Mouse (Mus musculus) embryonic facial prominence, embryonic 10.5 days (tissue): Measurements from ENCODE around the gene Notch4. TPM values are rescaled to one million over a fixed set of nuclear protein-coding genes. Genes with fewer than 3 reads are reported as not detected.

Experiments used
- DNase-seq: peaks from one replicate; pipeline ENCODE4 v3.0.0-alpha.2; 2017; ENCODE audit warnings: low spot score
- H3K27ac ChIP-seq: fragments of 300-500 bp; sonication (generic); replicated peaks from 2 replicates; pipeline ENCODE4 v1.5.1; 2016; ENCODE audit warnings: mild to moderate bottlenecking
- H3K27me3 ChIP-seq: fragments of 300-500 bp; sonication (generic); replicated peaks from 2 replicates; pipeline ENCODE4 v1.6.1; 2016; ENCODE audit warnings: low read depth, mild to moderate bottlenecking; ENCODE audit not compliant: poor library complexity, severe bottlenecking
- H3K36me3 ChIP-seq: fragments of 300-500 bp; sonication (generic); replicated peaks from 2 replicates; pipeline ENCODE4 v1.6.1; 2016; ENCODE audit warnings: mild to moderate bottlenecking, moderate library complexity
- H3K4me1 ChIP-seq: fragments of 300-500 bp; sonication (generic); 2 replicates; pipeline ENCODE4 v1.6.1; 2016
- H3K4me3 ChIP-seq: fragments of 300-500 bp; sonication (generic); 2 replicates; pipeline ENCODE4 v1.5.1; 2016; ENCODE audit warnings: mild to moderate bottlenecking, moderate library complexity
- H3K9me3 ChIP-seq: fragments of 300-500 bp; sonication (generic); 2 replicates; pipeline ENCODE4 v1.6.1; 2016; ENCODE audit warnings: mild to moderate bottlenecking
- WGBS: fragments of 180-500 bp; shearing (Covaris S2); methylation state at CpG from one replicate; pipeline ENCODE4 v1.1.7; 2016; 5-methylcytosine and 5-hydroxymethylcytosine counted together
- polyA plus RNA-seq: library from polyadenylated mRNA; unstranded; fragments of >200 nt; fragmentation: Nextera tagmentation; extraction: Ambion mirVana; gene quantifications from 2 replicates; pipeline ENCODE4 v1.2.1, GENCODE M21; 2016

The Notch4 gene
- polyA plus RNA-seq, 1 experiment from 2014 or later: 6.6 TPM

- Histone ChIP-seq H3K27ac (no peak overlapping the region), H3K27me3 (0 out of 2 replicates have a peak, but pooled peaks cover 3% of the 10 kb centered on the region), H3K4me1 (peaks cover 7% of the 10 kb centered on the region), H3K4me3 (no peak overlapping the region), H3K36me3 (no peaks in the 10 kb centered on the region), H3K9me3 (no peaks in the 10 kb centered on the region)
- DNase-seq: no peak
- 80% methylated on average over 11 of the region's 11 CpGs for WGBS
These were observed 6.7 kb upstream of the Notch4 start for GRCm38 (mm10) chr17:34557411-34557810.

GRCm38 (mm10) chr17:34559116-34559515 lies 5.0 kb upstream of the Notch4 start:
- Histone ChIP-seq H3K36me3 (no peaks in the 10 kb centered on the region), H3K27ac (no peak overlapping the region), H3K4me1 (peaks cover 10% of the 10 kb centered on the region), H3K4me3 (no peak overlapping the region), H3K27me3 (0 out of 2 replicates have a peak, but pooled peaks cover 3% of the 10 kb centered on the region), H3K9me3 (no peaks in the 10 kb centered on the region)
- no peak for DNase-seq
- 86% methylated on average over 7 of the region's 7 CpGs for WGBS

GRCm38 (mm10) chr17:34559895-34560294 lies 4.2 kb upstream of the Notch4 start:
- no peak for DNase-seq
- H3K4me3 ChIP-seq: no peak overlapping the region
- H3K36me3 ChIP-seq: no peaks in the 10 kb centered on the region
- H3K4me1 ChIP-seq: peaks cover 18% of the 10 kb centered on the region
- H3K27me3 ChIP-seq: 0 out of 2 replicates have a peak, but pooled peaks cover 5% of the 10 kb centered on the region
- no peaks in the 10 kb centered on the region for H3K9me3 ChIP-seq
- 25% methylated on average over 15 of the region's 15 CpGs for WGBS
- no peak overlapping the region for H3K27ac ChIP-seq

DNA sequence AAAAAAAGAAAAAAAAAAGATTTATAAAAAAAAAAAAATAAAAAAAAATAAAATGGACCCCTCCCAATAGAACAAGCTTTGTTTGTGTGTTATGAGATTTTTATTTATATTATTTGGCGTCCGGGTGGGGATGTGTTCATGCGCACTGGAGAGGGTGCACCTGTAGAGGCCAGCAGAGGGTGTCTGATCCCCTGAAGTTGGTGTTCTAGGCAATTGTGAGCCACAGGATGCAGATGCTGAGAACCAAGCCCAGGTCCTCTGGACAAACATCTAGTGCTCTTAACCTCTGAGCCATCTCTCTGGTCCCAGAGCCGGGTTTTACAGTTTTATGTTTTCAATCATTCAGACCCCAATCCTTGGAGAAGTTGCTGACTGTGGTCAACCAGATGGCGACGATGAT lies 3.6 kb upstream of the Notch4 start:
- Histone ChIP-seq H3K9me3 (no peaks in the 10 kb centered on the region), H3K27me3 (peaks cover 10% of the 10 kb centered on the region; the same call in 1 of the 2 replicates), H3K36me3 (no peaks in the 10 kb centered on the region), H3K4me3 (no peak overlapping the region), H3K27ac (no peak overlapping the region), H3K4me1 (peaks cover 23% of the 10 kb centered on the region)
- 90% methylated on average over 6 of the region's 6 CpGs for WGBS
- no peak for DNase-seq

DNA sequence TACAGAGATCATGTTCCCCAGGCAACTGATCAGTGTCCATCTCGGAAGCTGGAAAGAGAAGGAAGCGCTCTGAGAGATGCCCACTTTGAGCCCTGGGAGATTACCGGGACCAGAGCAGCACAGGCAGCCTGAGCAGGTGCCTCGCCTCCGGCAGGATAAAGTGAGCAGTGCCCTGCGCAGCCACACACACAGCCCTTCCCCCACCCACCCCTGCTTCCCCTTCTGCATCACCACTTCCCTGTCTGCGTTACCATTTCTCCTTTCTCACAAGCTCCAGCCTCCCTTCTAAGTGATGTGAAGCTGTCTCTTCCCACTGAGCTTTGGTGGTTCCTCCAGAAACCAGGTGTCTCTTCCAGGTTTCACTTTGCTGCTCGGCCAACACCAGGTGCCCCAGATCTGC lies 2.9 kb upstream of the Notch4 start:
- no peak for DNase-seq
- Histone ChIP-seq H3K27ac (no peak overlapping the region; the same call in 1 of the 2 replicates), H3K4me3 (0 out of 2 replicates have a peak overlapping the region, but pooled peaks have one; percentile 13), H3K4me1 (peaks cover 25% of the 10 kb centered on the region), H3K36me3 (no peaks in the 10 kb centered on the region), H3K9me3 (no peaks in the 10 kb centered on the region), H3K27me3 (peaks cover 15% of the 10 kb centered on the region; the same call in 1 of the 2 replicates)
- WGBS: 39% methylated on average over 8 of the region's 8 CpGs

GRCm38 (mm10) chr17:34562595-34562994 lies 1.5 kb upstream of the Notch4 start:
- no peak for DNase-seq
- Histone ChIP-seq H3K27me3 (peaks cover 20% of the 10 kb centered on the region; the same call in 1 of the 2 replicates), H3K4me1 (peaks cover 29% of the 10 kb centered on the region), H3K27ac (no peak overlapping the region), H3K36me3 (no peaks in the 10 kb centered on the region), H3K9me3 (no peaks in the 10 kb centered on the region), H3K4me3 (no peak overlapping the region)
- WGBS: 55% methylated on average over 3 of the region's 3 CpGs

DNA sequence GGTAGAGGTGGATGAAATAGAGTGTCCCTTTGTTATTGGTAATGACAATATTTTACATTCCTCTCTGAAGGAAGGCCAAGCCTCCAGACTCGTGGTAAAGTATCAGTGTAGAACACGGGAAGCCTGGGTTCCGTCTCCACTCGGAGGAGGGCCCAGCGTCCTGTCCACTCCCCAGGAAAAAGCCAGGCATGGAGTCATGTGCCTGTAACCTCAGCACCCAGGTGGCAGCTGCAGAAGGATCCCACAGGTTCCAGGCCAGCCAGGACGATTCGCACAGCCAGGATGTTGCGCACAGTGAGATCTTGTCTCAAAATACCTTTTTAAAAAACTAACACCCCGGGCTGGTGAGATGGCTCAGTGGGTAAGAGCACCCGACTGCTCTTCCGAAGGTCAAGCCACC lies 714 bp upstream of the Notch4 start:
- no peak overlapping the region for H3K27ac ChIP-seq
- H3K4me1 ChIP-seq: peaks cover 29% of the 10 kb centered on the region
- H3K9me3 ChIP-seq: no peaks in the 10 kb centered on the region
- no peaks in the 10 kb centered on the region for H3K36me3 ChIP-seq
- no peak overlapping the region for H3K4me3 ChIP-seq
- H3K27me3 ChIP-seq: peaks cover 23% of the 10 kb centered on the region
- no peak for DNase-seq
- WGBS: 76% methylated on average over 11 of the region's 11 CpGs

DNA sequence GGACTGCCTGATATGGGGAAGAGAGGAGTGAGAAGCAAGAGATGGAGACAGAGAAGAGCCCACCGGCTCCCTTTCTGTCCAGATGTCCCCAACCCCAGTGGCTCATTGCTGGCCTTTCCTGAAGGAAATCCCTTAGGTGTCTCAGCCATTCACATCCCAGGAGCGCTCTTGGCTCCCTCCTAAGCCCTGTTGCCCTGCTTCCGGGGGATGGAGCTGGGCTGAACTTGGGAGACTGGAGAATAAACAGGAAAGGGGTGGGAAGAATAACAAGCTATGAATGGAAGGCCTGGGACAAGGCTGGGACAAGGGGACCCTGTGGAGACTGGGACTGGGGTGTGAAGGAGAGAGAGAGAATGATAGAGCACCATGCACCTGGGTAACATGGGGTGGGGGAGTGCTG lies 728 bp downstream of the Notch4 start:
- peak overlapping the region; percentile 66; the same call in 1 of the 2 replicates for H3K27ac ChIP-seq
- WGBS: 38% methylated on average over 3 of the region's 3 CpGs
- H3K27me3 ChIP-seq: peaks cover 27% of the 10 kb centered on the region
- peaks cover 29% of the 10 kb centered on the region for H3K4me1 ChIP-seq
- peak overlapping the region; percentile 25 for H3K4me3 ChIP-seq
- H3K36me3 ChIP-seq: no peaks in the 10 kb centered on the region
- H3K9me3 ChIP-seq: no peaks in the 10 kb centered on the region
- DNase-seq: no peak

- DNase-seq: no peak
- WGBS: 66% methylated on average over 9 of the region's 9 CpGs
- Histone ChIP-seq H3K27ac (no peak overlapping the region), H3K4me1 (peaks cover 29% of the 10 kb centered on the region), H3K36me3 (no peaks in the 10 kb centered on the region), H3K27me3 (peaks cover 32% of the 10 kb centered on the region), H3K4me3 (no peak overlapping the region), H3K9me3 (0 out of 2 replicates have a peak, but pooled peaks cover 4% of the 10 kb centered on the region)
These were observed 3.2 kb downstream of the Notch4 start for GRCm38 (mm10) chr17:34567311-34567710.

GRCm38 (mm10) chr17:34568421-34568820 lies 4.4 kb downstream of the Notch4 start:
- H3K36me3 ChIP-seq: no peaks in the 10 kb centered on the region
- no peak overlapping the region for H3K4me3 ChIP-seq
- H3K4me1 ChIP-seq: peaks cover 33% of the 10 kb centered on the region
- no peak overlapping the region for H3K27ac ChIP-seq
- peaks cover 32% of the 10 kb centered on the region for H3K27me3 ChIP-seq
- WGBS: 79% methylated on average over 13 of the region's 13 CpGs
- no peak for DNase-seq
- H3K9me3 ChIP-seq: 0 out of 2 replicates have a peak, but pooled peaks cover 4% of the 10 kb centered on the region

- Histone ChIP-seq H3K4me1 (peaks cover 22% of the 10 kb centered on the region), H3K9me3 (0 out of 2 replicates have a peak, but pooled peaks cover 4% of the 10 kb centered on the region), H3K4me3 (no peak overlapping the region), H3K27me3 (peaks cover 30% of the 10 kb centered on the region), H3K27ac (no peak overlapping the region), H3K36me3 (no peaks in the 10 kb centered on the region)
- no peak for DNase-seq
- WGBS: 68% methylated on average over 4 of the region's 4 CpGs
These were observed 5.9 kb downstream of the Notch4 start for GRCm38 (mm10) chr17:34569919-34570318.

GRCm38 (mm10) chr17:34571875-34572274 lies 7.8 kb downstream of the Notch4 start:
- Histone ChIP-seq H3K27ac (no peak overlapping the region), H3K9me3 (0 out of 2 replicates have a peak, but pooled peaks cover 4% of the 10 kb centered on the region), H3K4me3 (no peak overlapping the region), H3K4me1 (peaks cover 22% of the 10 kb centered on the region), H3K36me3 (no peaks in the 10 kb centered on the region), H3K27me3 (peaks cover 20% of the 10 kb centered on the region)
- 16% methylated on average over 5 of the region's 5 CpGs for WGBS
- no peak for DNase-seq

DNA sequence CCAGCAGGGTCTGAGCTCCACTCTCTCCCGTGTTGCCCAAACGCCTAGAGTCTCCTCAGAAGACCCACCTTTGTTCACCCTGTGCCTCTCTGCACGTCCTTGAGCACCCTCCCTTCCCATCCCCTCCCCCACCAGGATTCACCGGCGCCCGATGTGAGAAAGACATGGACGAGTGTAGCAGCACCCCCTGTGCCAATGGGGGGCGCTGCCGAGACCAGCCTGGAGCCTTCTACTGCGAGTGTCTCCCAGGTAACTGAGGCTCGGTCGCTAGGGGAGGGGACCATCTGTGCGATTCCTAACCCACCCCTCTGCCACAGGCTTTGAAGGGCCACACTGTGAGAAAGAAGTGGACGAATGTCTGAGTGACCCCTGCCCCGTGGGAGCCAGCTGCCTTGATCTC lies 8.3 kb downstream of the Notch4 start:
- H3K4me3 ChIP-seq: no peak overlapping the region
- DNase-seq: no peak
- no peak overlapping the region; the same call in 1 of the 2 replicates for H3K27ac ChIP-seq
- H3K9me3 ChIP-seq: 0 out of 2 replicates have a peak, but pooled peaks cover 4% of the 10 kb centered on the region
- 8% methylated on average over 15 of the region's 15 CpGs for WGBS
- H3K27me3 ChIP-seq: peaks cover 15% of the 10 kb centered on the region
- H3K4me1 ChIP-seq: peaks cover 22% of the 10 kb centered on the region
- H3K36me3 ChIP-seq: no peaks in the 10 kb centered on the region
